Mouse (Mus musculus): ENCODE data around the gene Gucy1b1.

The Gucy1b1 gene

GRCm38 (mm10) chr3:82074201-82074851, at the start of gene Gucy1b1:
Gene Gucy1b1 (minus strand): TSS chr3:82074689.
- peak; percentile 87 for DNase-seq (ENCODE audit: low spot score)

- no peak for DNase-seq (ENCODE audit: low spot score)
Observed at GRCm38 (mm10) chr3:82118916-82119315, 44.4 kb upstream of the Gucy1b1 start.

GRCm38 (mm10) chr3:82112439-82112838, 38.0 kb upstream of the Gucy1b1 start:
- DNase-seq (ENCODE audit: low spot score), result peak; percentile 4

GRCm38 (mm10) chr3:82111986-82112385, 37.5 kb upstream of the Gucy1b1 start:
- no peak for DNase-seq (ENCODE audit: low spot score)

GRCm38 (mm10) chr3:82108951-82109350, 34.5 kb upstream of the Gucy1b1 start:
- no peak for DNase-seq (ENCODE audit: low spot score)

GRCm38 (mm10) chr3:82104229-82104628, 29.7 kb upstream of the Gucy1b1 start:
- DNase-seq (ENCODE audit: low spot score), result no peak

- no peak for DNase-seq (ENCODE audit: low spot score)
Observed at GRCm38 (mm10) chr3:82099127-82099526, 24.6 kb upstream of the Gucy1b1 start.

GRCm38 (mm10) chr3:82096801-82097200, 22.3 kb upstream of the Gucy1b1 start:
- DNase-seq (ENCODE audit: low spot score), result no peak

- peak; percentile 57 for DNase-seq (ENCODE audit: low spot score)
Observed at GRCm38 (mm10) chr3:82073741-82074181, 728 bp downstream of the Gucy1b1 start.

GRCm38 (mm10) chr3:82067830-82068229, 6.7 kb downstream of the Gucy1b1 start:
- no peak for DNase-seq (ENCODE audit: low spot score)

- no peak for DNase-seq (ENCODE audit: low spot score)
Observed at GRCm38 (mm10) chr3:82061402-82062180, 12.9 kb downstream of the Gucy1b1 start.

- no peak for DNase-seq (ENCODE audit: low spot score)
Observed at GRCm38 (mm10) chr3:82057201-82057600, 17.3 kb downstream of the Gucy1b1 start.

- DNase-seq (ENCODE audit: low spot score), result no peak
Observed at GRCm38 (mm10) chr3:82054283-82054974, 20.1 kb downstream of the Gucy1b1 start.

- DNase-seq (ENCODE audit: low spot score), result no peak
Observed at GRCm38 (mm10) chr3:82052029-82052428, 22.5 kb downstream of the Gucy1b1 start.

- DNase-seq (ENCODE audit: low spot score), result no peak
Observed at GRCm38 (mm10) chr3:82051468-82051867, 23.0 kb downstream of the Gucy1b1 start.

GRCm38 (mm10) chr3:82048681-82049080, 25.8 kb downstream of the Gucy1b1 start:
- DNase-seq (ENCODE audit: low spot score), result peak; percentile 35

GRCm38 (mm10) chr3:82048078-82048477, 26.4 kb downstream of the Gucy1b1 start:
- DNase-seq (ENCODE audit: low spot score), result peak; percentile 25

GRCm38 (mm10) chr3:82047100-82047753, 27.3 kb downstream of the Gucy1b1 start:
- DNase-seq (ENCODE audit: low spot score), result peak; percentile 71

- DNase-seq (ENCODE audit: low spot score), result no peak
Observed at GRCm38 (mm10) chr3:82046087-82046486, 28.4 kb downstream of the Gucy1b1 start.

GRCm38 (mm10) chr3:82044902-82045301, 29.6 kb downstream of the Gucy1b1 start:
- no peak for DNase-seq (ENCODE audit: low spot score)

GRCm38 (mm10) chr3:82043676-82044075, 30.8 kb downstream of the Gucy1b1 start:
- DNase-seq (ENCODE audit: low spot score), result no peak
